Mouse (Mus musculus): ENCODE results near the gene Phkg2.

DNA sequence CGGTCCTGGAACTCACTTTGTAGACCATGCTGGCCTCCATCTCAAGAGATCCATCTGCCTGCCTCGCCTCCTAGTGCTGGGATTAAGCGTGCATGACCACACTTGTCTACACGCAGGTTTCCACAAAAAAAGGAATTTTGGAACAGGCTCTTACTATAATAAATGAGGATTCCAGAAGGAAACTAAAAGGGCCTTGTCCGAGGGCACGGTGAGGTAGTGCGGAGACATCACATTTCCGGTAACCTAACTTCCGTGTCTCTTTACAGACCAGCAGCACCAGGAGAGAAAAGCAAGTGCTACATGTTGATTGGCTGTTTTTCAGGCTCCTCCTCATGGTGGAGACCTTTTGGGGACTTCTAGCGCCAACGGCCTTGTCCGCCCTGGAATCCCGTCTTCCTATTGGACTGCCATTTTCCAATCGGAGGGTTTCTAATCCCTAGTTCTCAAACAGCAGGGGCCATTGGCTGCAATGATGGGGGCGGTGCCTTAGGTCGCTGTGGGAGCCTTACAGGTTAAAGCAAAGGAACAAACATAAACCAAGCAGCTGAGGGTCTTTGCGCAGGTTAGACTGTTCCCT is at the start of gene Phkg2:
- TF ChIP-seq CTCF (conservative IDR thresholded peaks at IDR 0.05; ENCODE audit: insufficient read depth, insufficient read length, low read depth, low read length) (no peak), POLR2A (IDR thresholded peaks at IDR 0.05; ENCODE audit: low read depth, low read length) (no peak)

All from kidney, adult 2 months (tissue).